Mouse (Mus musculus) neural tube, embryonic 10.5 days (tissue): ENCODE measurements around the gene Abca9.

Source experiments
- DNase-seq: peaks from one replicate; pipeline ENCODE4 v3.0.0-alpha.2; 2017; ENCODE audit warnings: low spot score; ENCODE audit errors: extremely low spot score

The Abca9 gene

GRCm38 (mm10) chr11:110072158-110072557, 95.8 kb downstream of the Abca9 start:
- no peak for DNase-seq

GRCm38 (mm10) chr11:110061032-110061431, 107.0 kb downstream of the Abca9 start:
- no peak for DNase-seq

GRCm38 (mm10) chr11:110060127-110060526, 107.9 kb downstream of the Abca9 start:
- no peak for DNase-seq

- DNase-seq, result no peak
Observed at GRCm38 (mm10) chr11:110053681-110054080, 114.3 kb downstream of the Abca9 start.
